Mouse (Mus musculus): ENCODE measurements around the gene Lancl3. TPM values are rescaled to one million over a fixed set of nuclear protein-coding genes. Genes with fewer than 3 reads are reported as not detected.

The Lancl3 gene
- polyA plus RNA-seq, 2 experiments = 0.29 to 0.63 TPM

GRCm38 (mm10) chrX:9244603-9245336 is 45.1 kb downstream of the Lancl3 start:
- Histone ChIP-seq H3K4me1 (ENCODE audit: control insufficient read depth, insufficient read depth, low read length) (no peaks in the 10 kb centered on the region), H3K9ac (ENCODE audit: low read depth, low read length, severe bottlenecking) (no peak overlapping the region), H3K9me3 (ENCODE audit: control insufficient read depth, low read length) (no peaks in the 10 kb centered on the region), H3K27ac (replicated peaks; ENCODE audit: low read depth, low read length) (no peak overlapping the region), H3K4me2 (replicated peaks; ENCODE audit: low read depth, low read length, severe bottlenecking) (no peak overlapping the region), H3K4me3 (replicated peaks; ENCODE audit: low read length) (no peak overlapping the region), H3K27me3 (ENCODE audit: control insufficient read depth, insufficient read depth, low read length) (no peaks in the 10 kb centered on the region), H3K36me3 (ENCODE audit: control insufficient read depth, insufficient read depth, low read length) (no peaks in the 10 kb centered on the region)
- no peak for TF ChIP-seq POLR2A (IDR thresholded peaks at IDR 0.05; ENCODE audit: borderline replicate concordance, extremely low read depth, insufficient read depth, insufficient read length)
- ATAC-seq (ENCODE audit: low FRiP score, low read depth) (no peak), DNase-seq (ENCODE audit: low spot score) (no peak)
- 74% methylated on average over 12 of the region's 12 CpGs for WGBS

- Histone ChIP-seq H3K4me3 (replicated peaks; ENCODE audit: low read length) (no peak overlapping the region), H3K9ac (ENCODE audit: low read depth, low read length, severe bottlenecking) (no peak overlapping the region), H3K4me1 (ENCODE audit: control insufficient read depth, insufficient read depth, low read length) (no peaks in the 10 kb centered on the region), H3K4me2 (replicated peaks; ENCODE audit: low read depth, low read length, severe bottlenecking) (no peak overlapping the region), H3K27me3 (ENCODE audit: control insufficient read depth, insufficient read depth, low read length) (no peaks in the 10 kb centered on the region), H3K9me3 (ENCODE audit: control insufficient read depth, low read length) (no peaks in the 10 kb centered on the region), H3K27ac (replicated peaks; ENCODE audit: low read depth, low read length) (no peak overlapping the region), H3K36me3 (ENCODE audit: control insufficient read depth, insufficient read depth, low read length) (no peaks in the 10 kb centered on the region)
- TF ChIP-seq POLR2A (IDR thresholded peaks at IDR 0.05; ENCODE audit: borderline replicate concordance, extremely low read depth, insufficient read depth, insufficient read length) = no peak
- ATAC-seq (ENCODE audit: low FRiP score, low read depth) (no peak), DNase-seq (ENCODE audit: low spot score) (no peak)
- 46% methylated on average over 5 of the region's 5 CpGs for WGBS
Observed at GRCm38 (mm10) chrX:9248911-9249310, 49.2 kb downstream of the Lancl3 start.

GRCm38 (mm10) chrX:9253990-9254389 is 54.3 kb downstream of the Lancl3 start:
- Histone ChIP-seq H3K27me3 (ENCODE audit: control insufficient read depth, insufficient read depth, low read length) (no peaks in the 10 kb centered on the region), H3K27ac (replicated peaks; ENCODE audit: low read depth, low read length) (no peak overlapping the region), H3K4me3 (replicated peaks; ENCODE audit: low read length) (no peak overlapping the region), H3K4me2 (replicated peaks; ENCODE audit: low read depth, low read length, severe bottlenecking) (no peak overlapping the region), H3K9ac (ENCODE audit: low read depth, low read length, severe bottlenecking) (no peak overlapping the region), H3K9me3 (ENCODE audit: control insufficient read depth, low read length) (no peaks in the 10 kb centered on the region), H3K4me1 (ENCODE audit: control insufficient read depth, insufficient read depth, low read length) (no peaks in the 10 kb centered on the region), H3K36me3 (ENCODE audit: control insufficient read depth, insufficient read depth, low read length) (no peaks in the 10 kb centered on the region)
- 68% methylated on average over 10 of the region's 10 CpGs for WGBS
- DNase-seq (ENCODE audit: low spot score) (no peak), ATAC-seq (ENCODE audit: low FRiP score, low read depth) (no peak)
- TF ChIP-seq POLR2A (IDR thresholded peaks at IDR 0.05; ENCODE audit: borderline replicate concordance, extremely low read depth, insufficient read depth, insufficient read length) = no peak

GRCm38 (mm10) chrX:9254901-9255300 is 55.2 kb downstream of the Lancl3 start:
- DNase-seq (ENCODE audit: low spot score) (no peak), ATAC-seq (ENCODE audit: low FRiP score, low read depth) (no peak)
- no peak overlapping the region for H3K4me2 ChIP-seq (replicated peaks; ENCODE audit: low read depth, low read length, severe bottlenecking)
- no peak overlapping the region for H3K9ac ChIP-seq (ENCODE audit: low read depth, low read length, severe bottlenecking)
- H3K27ac ChIP-seq (replicated peaks; ENCODE audit: low read depth, low read length) = no peak overlapping the region
- WGBS = 86% methylated on average over 3 of the region's 3 CpGs
- no peak for TF ChIP-seq POLR2A (IDR thresholded peaks at IDR 0.05; ENCODE audit: borderline replicate concordance, extremely low read depth, insufficient read depth, insufficient read length)
- H3K36me3 ChIP-seq (ENCODE audit: control insufficient read depth, insufficient read depth, low read length) = no peaks in the 10 kb centered on the region
- H3K4me3 ChIP-seq (replicated peaks; ENCODE audit: low read length) = no peak overlapping the region
- no peaks in the 10 kb centered on the region for H3K27me3 ChIP-seq (ENCODE audit: control insufficient read depth, insufficient read depth, low read length)
- H3K9me3 ChIP-seq (ENCODE audit: control insufficient read depth, low read length) = no peaks in the 10 kb centered on the region
- no peaks in the 10 kb centered on the region for H3K4me1 ChIP-seq (ENCODE audit: control insufficient read depth, insufficient read depth, low read length)

GRCm38 (mm10) chrX:9256766-9257165 is 57.1 kb downstream of the Lancl3 start, which contains the start of gene Gm14862:
TSS of gene Gm14862 (minus strand) at chrX:9256899.
- Histone ChIP-seq H3K27me3 (ENCODE audit: control insufficient read depth, insufficient read depth, low read length) (no peaks in the 10 kb centered on the region), H3K4me2 (replicated peaks; ENCODE audit: low read depth, low read length, severe bottlenecking) (no peak within 1 kb of the TSS), H3K36me3 (ENCODE audit: control insufficient read depth, insufficient read depth, low read length) (no peaks in the 10 kb centered on the region), H3K4me1 (ENCODE audit: control insufficient read depth, insufficient read depth, low read length) (no peaks in the 10 kb centered on the region), H3K9ac (ENCODE audit: low read depth, low read length, severe bottlenecking) (no peak within 1 kb of the TSS), H3K9me3 (ENCODE audit: control insufficient read depth, low read length) (no peaks in the 10 kb centered on the region), H3K4me3 (replicated peaks; ENCODE audit: low read length) (no peak within 1 kb of the TSS), H3K27ac (replicated peaks; ENCODE audit: low read depth, low read length) (no peak within 1 kb of the TSS)
- WGBS = 84% methylated on average over 5 of the region's 5 CpGs
- DNase-seq (ENCODE audit: low spot score) (no peak), ATAC-seq (ENCODE audit: low FRiP score, low read depth) (no peak)
- TF ChIP-seq POLR2A (IDR thresholded peaks at IDR 0.05; ENCODE audit: borderline replicate concordance, extremely low read depth, insufficient read depth, insufficient read length) = no peak
